Mouse (Mus musculus) frontal cortex, postnatal 25 days (tissue): Measurements from ENCODE around the gene Pira2.
"Not testable (repeated sequence)": the region's sequence is repeated elsewhere in the genome, so short reads cannot be mapped to it uniquely, and the experiment has no call there.

Experiments
- DNase-seq, 2 experiments: peaks; one replicate each; pipeline ENCODE4 v3.0.0; 2022; ENCODE audit warnings: low spot score in 2 of 2

Pira2 gene

DNA sequence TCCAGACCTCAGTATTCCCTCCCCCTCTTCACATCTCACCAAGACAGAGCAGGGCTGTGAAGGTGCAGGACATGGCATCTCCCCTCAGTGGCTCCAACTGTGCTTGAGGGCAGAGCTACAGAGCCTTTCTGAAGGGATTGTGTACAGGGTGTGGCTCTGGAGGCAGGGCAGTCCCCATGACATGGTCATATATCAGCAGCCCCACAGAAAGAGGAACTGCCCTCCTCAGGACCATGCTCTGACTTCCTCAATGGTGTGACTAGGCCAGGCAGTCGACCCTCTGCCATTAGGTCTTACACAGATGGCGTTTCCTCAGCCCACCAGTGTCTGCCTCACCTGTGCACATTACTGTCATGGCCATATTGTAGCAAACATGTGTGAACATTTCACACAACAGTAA is at the start of gene Pira2:
Gene Pira2 (minus strand): TSS at position 101 of the 400 bp plus-strand sequence.
- not testable (repeated sequence) for DNase-seq

DNA sequence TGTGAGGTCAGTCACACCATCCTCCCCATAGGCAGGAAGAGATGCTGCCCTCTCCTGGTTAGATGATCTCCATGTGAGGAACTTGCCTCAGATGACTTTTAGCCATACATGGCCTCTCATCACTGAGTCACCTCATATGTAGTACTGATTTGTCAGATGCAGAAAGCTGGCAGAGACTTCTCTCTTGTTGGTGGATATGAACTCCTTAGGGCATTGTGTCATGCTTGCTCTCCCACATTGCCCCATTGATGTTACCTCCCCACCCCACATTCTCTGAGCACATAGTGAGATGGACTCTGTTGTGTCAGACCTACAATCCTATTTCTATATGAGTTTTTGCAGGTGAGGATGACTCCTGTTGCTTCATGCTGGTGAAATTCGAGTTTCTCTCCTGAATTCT is 30.2 kb upstream of the Pira2 start:
- not testable (repeated sequence) for DNase-seq

DNA sequence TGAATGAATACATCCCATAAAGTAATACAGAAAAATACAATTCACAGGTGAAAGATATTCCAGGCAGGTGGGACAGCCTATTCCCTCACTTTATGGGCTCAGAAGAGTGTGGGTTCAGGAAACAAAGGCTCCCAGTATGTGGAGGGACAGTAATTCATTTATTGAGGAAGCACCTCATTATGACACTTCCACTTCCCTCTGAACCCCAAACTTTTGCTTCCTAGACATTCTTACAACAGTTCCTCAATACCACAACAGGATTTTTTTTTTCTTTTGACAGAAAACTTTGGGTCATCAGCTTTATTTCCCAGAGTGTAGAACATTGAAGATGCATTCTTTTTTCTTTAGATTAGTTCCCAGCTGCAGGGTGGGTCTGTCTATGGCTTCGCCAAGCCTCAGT is 7.0 kb downstream of the Pira2 start:
- DNase-seq, result not testable (repeated sequence)

DNA sequence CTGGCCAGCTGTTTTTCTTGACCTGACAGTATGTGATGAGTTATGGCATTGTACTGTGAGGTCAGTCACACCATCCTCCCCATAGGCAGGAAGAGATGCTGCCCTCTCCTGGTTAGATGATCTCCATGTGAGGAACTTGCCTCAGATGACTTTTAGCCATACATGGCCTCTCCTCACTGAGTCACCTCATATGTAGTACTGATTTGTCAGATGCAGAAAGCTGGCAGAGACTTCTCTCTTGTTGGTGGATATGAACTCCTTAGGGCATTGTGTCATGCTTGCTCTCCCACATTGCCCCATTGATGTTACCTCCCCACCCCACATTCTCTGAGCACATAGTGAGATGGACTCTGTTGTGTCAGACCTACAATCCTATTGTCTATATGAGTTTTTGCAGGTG is 14.2 kb downstream of the Pira2 start:
- DNase-seq, result not testable (repeated sequence)

DNA sequence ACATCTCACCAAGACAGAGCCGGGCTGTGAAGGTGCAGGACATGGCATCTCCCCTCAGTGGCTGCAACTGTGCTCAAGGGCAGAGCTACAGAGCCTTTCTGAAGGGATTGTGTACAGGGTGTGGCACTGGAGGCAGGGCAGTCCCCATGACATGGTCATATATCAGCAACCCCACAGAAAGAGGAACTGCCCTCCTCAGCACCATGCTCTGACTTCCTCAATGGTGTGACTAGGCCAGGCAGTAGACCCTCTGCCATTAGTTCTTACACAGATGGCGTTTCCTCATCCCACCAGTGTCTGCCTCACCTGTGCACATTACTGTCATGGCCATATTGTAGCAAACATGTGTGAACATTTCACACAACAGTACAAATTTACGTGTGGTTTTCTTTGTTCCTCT is 19.3 kb downstream of the Pira2 start, which contains the start of gene Gm15448:
Gene Gm15448 (minus strand): TSS at position 89 of the 400 bp plus-strand sequence.
- not testable (repeated sequence) for DNase-seq

DNA sequence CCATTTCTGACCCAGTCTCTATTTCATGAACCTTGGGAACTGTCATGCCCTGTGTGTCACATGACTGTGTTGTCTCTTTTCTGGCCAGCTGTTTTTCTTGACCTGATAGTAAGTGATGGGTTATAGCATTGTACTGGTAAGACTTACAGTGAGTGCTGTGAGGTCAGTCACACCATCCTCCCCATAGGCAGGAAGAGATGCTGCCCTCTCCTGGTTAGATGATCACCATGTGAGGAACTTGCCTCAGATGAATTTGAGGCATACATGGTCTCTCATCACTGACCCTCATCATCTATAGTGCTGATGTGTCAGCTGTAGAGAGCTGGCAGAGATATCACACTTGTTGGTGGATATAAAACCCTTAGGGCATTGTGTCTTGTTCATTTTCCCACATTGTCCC is 32.9 kb downstream of the Pira2 start:
- DNase-seq, result not testable (repeated sequence)

DNA sequence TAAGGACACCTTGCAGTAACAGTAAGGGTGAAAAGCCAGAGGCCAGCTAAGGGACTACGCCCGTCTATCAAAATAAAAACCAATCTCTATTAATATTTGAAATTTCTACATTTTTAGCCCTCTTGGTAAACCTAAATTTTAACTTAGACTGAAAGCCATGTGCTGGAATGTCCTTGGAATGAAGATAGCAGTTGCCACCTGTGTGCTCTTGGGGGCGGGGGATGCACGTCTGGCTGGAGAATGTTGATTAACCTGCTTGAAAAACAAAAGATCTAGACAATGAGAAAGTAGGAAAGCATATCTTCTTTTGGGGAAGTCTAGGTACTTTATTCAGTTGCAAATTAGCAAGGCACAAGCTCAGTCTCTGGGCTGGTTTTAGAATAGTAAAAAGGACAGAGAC is 41.9 kb downstream of the Pira2 start:
- not testable (repeated sequence) for DNase-seq

DNA sequence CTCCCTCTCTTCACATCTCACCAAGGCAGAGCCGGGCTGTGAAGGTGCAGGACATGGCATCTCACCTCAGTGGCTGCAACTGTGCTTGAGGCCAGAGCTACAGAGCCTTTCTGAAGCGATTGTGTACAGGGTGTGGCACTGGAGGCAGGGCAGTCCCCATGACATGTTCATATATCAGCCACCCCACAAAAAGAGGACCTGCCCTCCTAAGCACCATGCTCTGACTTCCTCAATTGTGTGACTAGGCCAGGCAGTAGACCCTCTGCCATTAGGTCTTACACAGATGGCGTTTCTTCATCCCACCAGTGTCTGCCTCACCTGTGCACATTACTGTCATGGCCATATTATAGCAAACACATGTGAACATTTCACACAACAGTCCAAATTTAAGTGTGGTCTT is 44.9 kb downstream of the Pira2 start:
- not testable (repeated sequence) for DNase-seq

DNA sequence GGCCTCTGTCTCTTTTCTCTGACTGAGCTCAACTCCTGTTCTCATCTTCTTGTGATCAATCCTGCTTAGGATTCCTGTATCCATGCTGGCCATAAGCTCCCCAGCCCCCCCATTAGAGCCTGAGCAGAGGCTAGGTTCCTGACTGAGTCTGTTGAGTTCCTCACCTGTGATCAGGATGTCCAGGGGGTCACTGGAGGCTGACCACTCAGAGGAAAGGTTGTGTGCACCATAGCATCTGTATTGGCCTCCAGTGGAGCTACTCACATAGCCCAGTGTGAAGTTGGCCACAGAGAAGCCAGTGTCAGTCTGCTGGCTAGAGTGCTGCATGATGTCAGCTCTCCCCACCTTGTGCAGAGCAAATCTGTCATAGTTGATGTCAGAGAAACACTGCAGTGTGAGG is 48.6 kb downstream of the Pira2 start:
- DNase-seq, result not testable (repeated sequence)
